Mouse (Mus musculus) E14TG2a.4 (cell line): Measurements from ENCODE around the gene Lrrc28.

Experiments used
- CTCF ChIP-seq: conservative IDR thresholded peaks from 2 replicates; pipeline ENCODE4 v1.5.1; 2014; ENCODE audit warnings: low read length
- NANOG ChIP-seq: IDR thresholded peaks from 2 replicates; pipeline ENCODE4 v1.6.1; 2014; ENCODE audit warnings: borderline replicate concordance, low read length, mixed read lengths
- POU5F1 ChIP-seq: IDR thresholded peaks from 2 replicates; pipeline ENCODE4 v1.6.1; 2014; ENCODE audit warnings: low read length, borderline replicate concordance

GRCm38 (mm10) chr7:67647277-67647676, 2.2 kb upstream of the Lrrc28 start, which contains the start of gene Ttc23:
- TF ChIP-seq CTCF, result no peak
- TF ChIP-seq NANOG, result no peak
- no peak for TF ChIP-seq POU5F1
